Mouse (Mus musculus): ENCODE data around the gene Cnksr1. TPM values are rescaled to one million over a fixed set of nuclear protein-coding genes. Genes with fewer than 3 reads are reported as not detected.
A peak's percentile ranks its signal among the peaks of the same experiment; 100 is the strongest.

The Cnksr1 gene
- polyA plus RNA-seq, 1 experiment from 2014 or later: 0.06 TPM

- H3K27ac ChIP-seq: no peak overlapping the region
- H3K4me2 ChIP-seq: no peak overlapping the region
- no peaks in the 10 kb centered on the region for H3K36me3 ChIP-seq
- no peaks in the 10 kb centered on the region for H3K27me3 ChIP-seq
- no peaks in the 10 kb centered on the region for H3K4me1 ChIP-seq (replicated peaks)
- no peak overlapping the region for H3K9ac ChIP-seq
- H3K9me3 ChIP-seq: no peaks in the 10 kb centered on the region
- WGBS: 29% methylated on average over 6 of the region's 6 CpGs
- no peak for ATAC-seq (ENCODE audit: low FRiP score)
- H3K4me3 ChIP-seq: no peak overlapping the region
These were observed 25.0 kb upstream of the Cnksr1 start for GRCm38 (mm10) chr4:134263191-134263590.

GRCm38 (mm10) chr4:134258354-134258753, 20.2 kb upstream of the Cnksr1 start:
- peaks cover 28% of the 10 kb centered on the region for H3K4me1 ChIP-seq (replicated peaks)
- no peak overlapping the region for H3K4me2 ChIP-seq
- H3K27me3 ChIP-seq: peaks cover 34% of the 10 kb centered on the region
- ATAC-seq (ENCODE audit: low FRiP score): no peak
- H3K4me3 ChIP-seq: no peak overlapping the region
- H3K9me3 ChIP-seq: no peaks in the 10 kb centered on the region
- no peak overlapping the region for H3K9ac ChIP-seq
- no peak overlapping the region for H3K27ac ChIP-seq
- H3K36me3 ChIP-seq: no peaks in the 10 kb centered on the region
- WGBS: 63% methylated on average over 11 of the region's 11 CpGs

GRCm38 (mm10) chr4:134257198-134258009, 19.2 kb upstream of the Cnksr1 start:
- Histone ChIP-seq H3K27me3 (peaks cover 43% of the 10 kb centered on the region), H3K9ac (no peak overlapping the region), H3K36me3 (no peaks in the 10 kb centered on the region), H3K4me3 (no peak overlapping the region), H3K27ac (no peak overlapping the region), H3K4me2 (no peak overlapping the region), H3K9me3 (no peaks in the 10 kb centered on the region), H3K4me1 (replicated peaks) (peaks cover 38% of the 10 kb centered on the region)
- ATAC-seq (ENCODE audit: low FRiP score): no peak
- 10% methylated on average over 11 of the region's 11 CpGs for WGBS

- Histone ChIP-seq H3K4me2 (no peak overlapping the region), H3K9me3 (no peaks in the 10 kb centered on the region), H3K27me3 (peaks cover 51% of the 10 kb centered on the region), H3K4me3 (no peak overlapping the region), H3K4me1 (replicated peaks) (peaks cover 46% of the 10 kb centered on the region), H3K9ac (peak overlapping the region; percentile 46; the same call in 1 of the 2 replicates), H3K36me3 (no peaks in the 10 kb centered on the region), H3K27ac (0 out of 2 replicates have a peak overlapping the region, but pooled peaks have one; percentile 18)
- 5% methylated on average over 19 of the region's 19 CpGs for WGBS
- no peak for ATAC-seq (ENCODE audit: low FRiP score)
These were observed 18.4 kb upstream of the Cnksr1 start for GRCm38 (mm10) chr4:134256407-134257197.

GRCm38 (mm10) chr4:134255854-134256253, 17.7 kb upstream of the Cnksr1 start:
- Histone ChIP-seq H3K36me3 (no peaks in the 10 kb centered on the region), H3K27ac (peak overlapping the region; percentile 18; the same call in 1 of the 2 replicates), H3K4me2 (no peak overlapping the region), H3K4me1 (replicated peaks) (peaks cover 53% of the 10 kb centered on the region), H3K4me3 (no peak overlapping the region), H3K9me3 (no peaks in the 10 kb centered on the region), H3K27me3 (peaks cover 59% of the 10 kb centered on the region), H3K9ac (no peak overlapping the region; the same call in 1 of the 2 replicates)
- no peak for ATAC-seq (ENCODE audit: low FRiP score)
- WGBS: 17% methylated on average over 4 of the region's 4 CpGs

GRCm38 (mm10) chr4:134254835-134255234, 16.6 kb upstream of the Cnksr1 start:
- ATAC-seq (ENCODE audit: low FRiP score): no peak
- H3K27me3 ChIP-seq: peaks cover 69% of the 10 kb centered on the region
- no peaks in the 10 kb centered on the region for H3K9me3 ChIP-seq
- H3K4me2 ChIP-seq: no peak overlapping the region
- H3K36me3 ChIP-seq: no peaks in the 10 kb centered on the region
- no peak overlapping the region for H3K27ac ChIP-seq
- H3K4me1 ChIP-seq (replicated peaks): peaks cover 63% of the 10 kb centered on the region
- WGBS: 20% methylated on average over 3 of the region's 3 CpGs
- H3K9ac ChIP-seq: no peak overlapping the region
- no peak overlapping the region for H3K4me3 ChIP-seq

GRCm38 (mm10) chr4:134253722-134254324, 15.6 kb upstream of the Cnksr1 start, which contains the start of gene Grrp1:
Gene Grrp1 (minus strand): TSS chr4:134254106.
- Histone ChIP-seq H3K9me3 (no peaks in the 10 kb centered on the region), H3K4me2 (peak within 1 kb of the TSS; percentile 79), H3K9ac (peak within 1 kb of the TSS; percentile 81), H3K4me3 (peak within 1 kb of the TSS; percentile 56), H3K27me3 (peaks cover 79% of the 10 kb centered on the region), H3K4me1 (replicated peaks) (peaks cover 70% of the 10 kb centered on the region), H3K27ac (no peak within 1 kb of the TSS), H3K36me3 (no peaks in the 10 kb centered on the region)
- WGBS: 1% methylated on average over 13 of the region's 13 CpGs
- no peak for ATAC-seq (ENCODE audit: low FRiP score)

GRCm38 (mm10) chr4:134252911-134253721, 14.9 kb upstream of the Cnksr1 start:
- Histone ChIP-seq H3K36me3 (no peaks in the 10 kb centered on the region), H3K4me2 (peak overlapping the region; percentile 79), H3K9me3 (no peaks in the 10 kb centered on the region), H3K27ac (no peak overlapping the region), H3K27me3 (peaks cover 86% of the 10 kb centered on the region), H3K4me3 (peak overlapping the region; percentile 56), H3K4me1 (replicated peaks) (peaks cover 70% of the 10 kb centered on the region), H3K9ac (peak overlapping the region; percentile 81)
- 6% methylated on average over 15 of the region's 15 CpGs for WGBS
- ATAC-seq (ENCODE audit: low FRiP score): no peak

- ATAC-seq (ENCODE audit: low FRiP score): no peak
- 3% methylated on average over 22 of the region's 22 CpGs for whole genome bisulfite sequencing
These were observed 14.1 kb upstream of the Cnksr1 start for GRCm38 (mm10) chr4:134252131-134252910.

GRCm38 (mm10) chr4:134251241-134252130, 13.3 kb upstream of the Cnksr1 start:
- Histone ChIP-seq H3K9ac (peak overlapping the region; percentile 81), H3K4me3 (peak overlapping the region; percentile 56), H3K4me2 (peak overlapping the region; percentile 79), H3K36me3 (no peaks in the 10 kb centered on the region), H3K27me3 (peaks cover 100% of the 10 kb centered on the region), H3K27ac (peak overlapping the region; percentile 84), H3K9me3 (no peaks in the 10 kb centered on the region), H3K4me1 (replicated peaks) (peaks cover 68% of the 10 kb centered on the region)
- under 1% methylated on average over 90 of the region's 91 CpGs for WGBS
- ATAC-seq (ENCODE audit: low FRiP score): peak; percentile 61

More at GRCm38 (mm10) chr4:134252131-134252910, 14.1 kb upstream of the Cnksr1 start:
- peak overlapping the region; percentile 84; the same call in 1 of the 2 replicates for H3K27ac ChIP-seq
- peak overlapping the region; percentile 81 for H3K9ac ChIP-seq
- H3K4me1 ChIP-seq (replicated peaks): peaks cover 70% of the 10 kb centered on the region
- H3K27me3 ChIP-seq: peaks cover 94% of the 10 kb centered on the region
- H3K36me3 ChIP-seq: no peaks in the 10 kb centered on the region
- peak overlapping the region; percentile 56 for H3K4me3 ChIP-seq
- H3K4me2 ChIP-seq: peak overlapping the region; percentile 79
- H3K9me3 ChIP-seq: no peaks in the 10 kb centered on the region

Measured in hindbrain, embryonic 13.5 days (tissue).